Mouse (Mus musculus): Measurements from ENCODE around the gene Srebf1.
A peak's percentile ranks its signal among the peaks of the same experiment; 100 is the strongest.

Gene Srebf1

DNA sequence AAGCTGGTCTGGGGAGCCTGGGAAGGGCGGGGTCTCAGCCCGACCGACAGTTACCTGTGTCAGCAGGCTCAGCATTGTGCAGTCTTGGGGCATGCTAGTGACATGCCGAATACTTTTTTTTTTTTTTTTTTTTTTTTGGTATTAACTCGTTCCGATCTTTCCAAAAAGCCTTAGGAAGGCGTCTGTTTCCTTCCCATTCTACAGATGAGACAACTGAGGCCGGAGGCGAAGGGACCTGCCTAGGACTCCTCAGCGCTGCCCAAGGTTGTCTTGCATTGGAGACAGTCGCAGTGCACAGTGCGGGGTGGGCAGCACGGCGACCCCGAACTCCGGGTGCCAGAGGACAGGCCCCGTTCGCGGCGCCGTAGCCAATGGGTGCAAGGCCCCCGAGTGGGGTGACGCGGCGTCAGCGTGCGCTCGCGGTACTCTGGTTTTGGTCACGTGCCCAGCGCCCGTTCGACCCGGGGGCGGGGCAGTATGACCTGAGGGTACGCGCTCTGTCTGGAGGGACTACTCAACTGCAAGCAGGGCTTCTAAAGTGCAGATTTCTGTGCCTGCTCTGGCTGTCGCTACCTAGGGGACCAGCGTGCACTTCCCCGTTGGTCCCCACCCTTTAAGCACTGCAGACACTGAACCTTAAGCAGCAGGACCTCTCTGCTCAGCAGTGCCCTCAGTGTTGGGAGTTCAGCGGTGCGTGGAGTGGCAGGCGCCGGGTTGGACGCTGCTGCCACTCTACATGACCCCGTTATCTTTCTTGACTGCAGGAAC, at the start of gene Srebf1:
Srebf1 (minus strand) TSS at position 113 of the 768 bp plus-strand sequence.
- peak; percentile 89 for DNase-seq

- no peak for DNase-seq
Measured at GRCm38 (mm10) chr11:60268563-60268962, 46.2 kb upstream of the Srebf1 start.

GRCm38 (mm10) chr11:60265271-60265985, 43.0 kb upstream of the Srebf1 start:
- no peak for DNase-seq

DNA sequence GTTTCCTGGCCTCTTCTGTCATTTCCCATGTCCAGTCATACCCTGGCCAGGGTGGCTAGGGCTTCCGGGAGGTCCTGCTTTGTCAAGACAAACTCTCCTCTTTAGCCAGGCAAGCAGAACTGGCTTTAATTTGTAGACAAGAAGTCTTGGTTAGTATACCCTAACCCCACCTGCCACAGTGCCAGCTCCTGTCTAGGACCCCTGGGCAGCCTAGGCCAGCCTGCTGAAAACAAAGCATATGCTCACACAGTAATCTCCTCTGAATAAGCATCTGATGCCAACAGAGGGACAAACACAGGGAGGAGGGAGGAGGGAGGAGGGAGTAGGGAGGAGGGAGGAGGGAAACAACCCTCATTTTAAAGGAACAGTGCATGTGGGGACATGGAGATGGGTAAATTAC, 42.3 kb upstream of the Srebf1 start:
- DNase-seq = peak; percentile 64

DNA sequence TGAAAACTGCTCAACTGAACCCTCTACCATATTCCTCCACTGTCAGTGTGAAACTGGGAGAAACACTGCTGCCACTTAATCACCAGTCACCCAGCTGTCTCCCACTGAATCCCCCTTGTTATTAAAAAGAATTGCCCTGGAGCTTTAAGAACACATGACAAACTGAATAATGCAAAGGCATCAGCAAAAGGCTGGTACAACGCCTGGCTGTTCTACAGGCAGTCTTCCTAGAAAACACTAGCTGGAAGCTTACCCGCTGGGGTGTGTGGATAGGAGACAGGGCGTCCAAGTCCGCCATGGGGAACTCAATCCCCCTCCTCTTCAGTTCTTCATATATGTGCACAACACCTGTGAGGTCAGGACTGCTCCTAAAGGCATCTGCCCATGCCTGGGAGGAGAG, 40.0 kb upstream of the Srebf1 start:
- no peak for DNase-seq

DNA sequence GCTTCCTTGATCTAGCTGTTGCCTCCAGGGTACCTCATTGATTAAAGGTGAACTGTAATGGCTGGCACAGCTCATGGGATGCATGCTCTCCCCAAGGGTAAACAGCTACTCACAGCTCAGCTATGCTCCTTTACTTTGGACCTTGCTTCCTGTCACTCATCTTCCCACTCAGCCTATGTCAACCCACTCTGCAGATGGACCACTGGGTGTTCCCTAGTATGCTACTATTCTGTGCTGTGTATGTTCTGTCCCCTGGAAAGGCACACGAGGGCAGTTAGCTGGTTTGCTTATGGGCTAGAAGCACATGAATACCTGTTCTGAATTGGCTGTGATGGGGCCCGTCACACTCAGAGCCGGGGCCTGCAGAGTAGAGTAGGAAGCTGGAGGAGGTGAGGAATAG, 38.4 kb upstream of the Srebf1 start:
- no peak for DNase-seq

- DNase-seq = no peak
Measured at GRCm38 (mm10) chr11:60257696-60258095, 35.3 kb upstream of the Srebf1 start.

GRCm38 (mm10) chr11:60256713-60257112, 34.3 kb upstream of the Srebf1 start:
- DNase-seq = no peak

GRCm38 (mm10) chr11:60256176-60256681, 33.8 kb upstream of the Srebf1 start:
- peak; percentile 7 for DNase-seq

GRCm38 (mm10) chr11:60255639-60256038, 33.3 kb upstream of the Srebf1 start:
- DNase-seq = no peak

- DNase-seq = no peak
Measured at GRCm38 (mm10) chr11:60255181-60255580, 32.8 kb upstream of the Srebf1 start.

GRCm38 (mm10) chr11:60254308-60254707, 31.9 kb upstream of the Srebf1 start:
- no peak for DNase-seq

- no peak for DNase-seq
Measured at GRCm38 (mm10) chr11:60253546-60253945, 31.2 kb upstream of the Srebf1 start.

GRCm38 (mm10) chr11:60250971-60251643, 28.7 kb upstream of the Srebf1 start:
- peak; percentile 75 for DNase-seq

- no peak for DNase-seq
Measured at GRCm38 (mm10) chr11:60249885-60250284, 27.5 kb upstream of the Srebf1 start.

DNA sequence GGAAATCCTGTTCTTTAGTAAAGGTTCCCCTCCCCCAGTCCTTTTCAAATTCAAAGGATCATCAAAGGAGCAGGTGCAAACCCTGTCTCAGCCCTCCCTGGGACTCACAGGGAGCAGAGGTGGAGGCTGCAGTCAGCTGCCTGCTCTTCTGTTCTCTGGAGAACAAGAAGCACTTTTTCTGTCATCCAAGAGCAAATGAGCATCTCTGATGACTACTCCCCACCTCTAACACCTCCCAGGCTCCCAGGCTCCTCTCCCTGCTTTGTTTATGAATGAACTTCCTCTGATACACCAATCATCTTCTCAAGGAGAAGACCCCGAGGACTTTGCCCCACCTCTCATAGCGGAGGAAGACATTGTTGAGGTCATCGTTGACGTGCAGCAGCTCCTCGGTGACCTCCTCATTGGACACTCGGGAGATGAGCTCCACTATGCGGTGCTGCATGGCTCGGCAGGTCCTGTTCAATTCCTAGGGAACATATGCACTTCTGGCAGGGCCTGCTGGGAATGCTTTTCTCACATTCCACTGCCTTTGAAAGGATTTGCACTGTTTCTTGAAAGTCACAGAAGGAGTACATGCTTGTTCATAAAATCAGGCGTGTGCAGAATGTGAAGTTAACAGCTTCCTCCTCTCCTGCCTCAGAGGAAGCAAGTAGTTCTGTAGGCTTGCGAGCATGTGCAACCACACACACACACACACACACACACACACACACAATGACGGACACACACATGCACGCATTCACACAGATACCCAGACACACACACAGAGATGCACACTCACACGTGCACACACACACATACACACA, 26.4 kb upstream of the Srebf1 start:
- peak; percentile 52 for DNase-seq

DNA sequence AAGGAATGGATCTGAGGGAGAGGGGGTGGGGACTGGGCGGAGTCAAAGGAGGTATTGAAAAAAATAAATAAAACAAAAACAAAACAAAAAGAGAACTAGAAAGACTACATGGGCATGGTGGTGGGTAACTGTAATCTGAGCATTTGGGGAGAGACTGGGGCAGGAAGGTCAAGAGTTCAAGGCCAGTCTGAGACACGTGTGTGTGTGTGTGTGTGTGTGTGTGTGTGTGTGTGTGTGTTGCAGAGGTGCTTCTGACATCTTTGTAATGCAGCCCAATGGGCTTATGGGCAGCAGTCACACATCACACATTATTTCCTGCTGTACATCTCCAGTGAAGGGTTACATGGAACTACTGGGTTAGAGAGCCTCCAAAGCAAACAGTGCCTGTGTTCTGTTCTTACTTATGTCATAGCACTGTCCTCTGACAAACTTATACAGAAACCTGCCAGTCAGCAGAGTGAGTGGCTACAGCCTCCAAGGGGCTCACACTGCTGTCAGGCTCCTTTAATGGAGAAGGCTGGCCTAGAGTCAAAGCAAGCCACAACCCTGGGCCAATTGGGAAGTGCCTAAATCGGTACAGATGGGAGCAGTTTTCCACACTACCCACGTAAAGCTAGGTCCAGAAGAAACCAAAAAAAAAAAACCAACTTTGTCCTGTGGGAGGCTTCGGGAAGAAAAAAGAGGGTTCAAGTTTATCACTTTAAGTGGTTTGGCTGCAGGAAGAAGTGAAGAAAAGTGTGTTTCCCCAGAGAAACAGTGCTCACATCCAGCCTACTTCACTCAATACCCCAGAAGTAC, 25.6 kb upstream of the Srebf1 start:
- DNase-seq = no peak

- peak; percentile 15 for DNase-seq
Measured at GRCm38 (mm10) chr11:60246077-60246476, 23.7 kb upstream of the Srebf1 start.

DNA sequence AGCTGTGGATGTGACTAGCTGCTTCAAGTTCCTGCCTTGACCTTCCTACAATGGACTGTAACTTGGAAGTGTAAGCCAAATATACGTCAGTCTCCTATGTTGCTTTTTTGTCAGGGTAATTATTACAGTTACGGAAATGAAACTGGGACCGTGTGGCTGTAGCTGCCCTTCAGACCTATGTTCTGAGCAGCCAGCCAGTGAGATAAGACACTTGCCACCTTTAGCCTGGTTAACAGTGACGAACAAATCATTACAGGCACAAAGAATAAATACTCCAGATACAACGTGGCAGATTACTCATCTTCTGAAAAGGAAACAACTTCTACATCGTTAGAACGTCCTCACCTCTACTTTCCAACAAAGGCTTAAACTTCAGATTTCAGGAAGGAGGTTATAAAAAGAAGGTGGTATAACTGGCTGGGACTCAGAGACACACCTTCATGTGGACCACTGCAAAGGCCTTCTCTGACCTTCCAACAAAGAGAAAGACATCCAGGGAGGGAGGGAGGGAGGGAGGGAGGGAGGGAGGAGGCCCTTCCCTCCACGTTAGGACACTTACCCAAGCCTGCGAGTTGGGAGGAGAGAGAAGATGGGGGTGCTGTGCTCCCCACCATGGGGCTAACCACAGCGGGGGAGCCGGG, 22.2 kb upstream of the Srebf1 start:
- DNase-seq = no peak

DNA sequence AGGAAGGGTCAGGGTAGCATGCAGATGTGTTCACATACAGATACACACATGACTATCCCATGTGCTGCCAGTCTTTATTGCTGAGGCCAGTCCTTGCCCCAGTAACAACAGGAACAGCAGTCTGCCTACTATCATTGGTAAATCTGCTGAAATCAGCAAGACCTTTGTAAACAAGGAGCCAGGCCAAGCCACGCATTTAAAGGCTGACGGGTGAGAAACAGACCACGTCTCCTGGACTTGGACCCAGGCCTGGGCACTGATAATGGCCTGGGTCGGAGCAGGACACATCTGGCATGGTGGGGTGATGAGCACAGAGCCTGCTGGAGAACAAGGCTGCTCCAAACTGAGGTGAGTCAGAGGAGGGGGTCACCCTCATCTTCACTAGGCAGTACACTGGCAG, 18.1 kb upstream of the Srebf1 start:
- DNase-seq = no peak

GRCm38 (mm10) chr11:60235351-60235750, 13.0 kb upstream of the Srebf1 start:
- DNase-seq = no peak
